Mouse (Mus musculus): ENCODE measurements around the gene Tfap2a.

Tfap2a gene

DNA sequence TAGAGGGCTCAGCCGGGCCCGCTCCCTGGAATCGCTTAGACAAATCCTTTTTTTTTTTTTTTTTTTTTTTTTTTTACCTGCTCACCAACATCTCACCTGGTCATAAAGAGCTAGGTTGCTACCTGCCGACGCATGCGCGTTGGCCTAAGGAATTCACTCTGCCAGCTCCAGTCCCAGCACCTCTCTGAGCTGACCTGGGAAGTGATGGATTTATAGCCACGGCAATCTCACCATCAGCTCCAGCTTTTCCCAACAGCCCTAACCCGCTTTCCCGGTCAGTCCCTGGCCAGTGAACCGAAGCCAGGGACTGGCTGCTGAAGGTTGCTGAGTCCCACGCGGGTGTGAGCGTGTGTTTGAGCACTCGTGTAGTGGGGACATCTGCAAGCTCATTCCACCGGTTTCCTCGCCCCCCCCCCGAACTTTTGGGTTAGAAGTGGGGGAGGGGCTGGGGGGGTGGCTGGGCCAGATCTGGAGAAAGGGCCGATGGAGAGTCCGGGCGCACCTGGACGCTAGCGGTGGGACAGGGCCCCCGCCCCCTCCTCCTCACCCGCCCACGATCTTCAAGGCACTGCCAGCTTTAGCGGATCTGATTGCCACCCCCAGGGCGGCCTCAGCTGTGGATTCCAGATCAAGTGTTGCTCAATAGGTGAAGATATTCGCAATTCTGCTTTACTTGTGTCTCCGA, at the start of gene Tfap2a:
Gene Tfap2a (minus strand): TSS at position 181 of the 685 bp plus-strand sequence.
- no peak for DNase-seq (ENCODE audit: low spot score in 2 of 2)

DNA sequence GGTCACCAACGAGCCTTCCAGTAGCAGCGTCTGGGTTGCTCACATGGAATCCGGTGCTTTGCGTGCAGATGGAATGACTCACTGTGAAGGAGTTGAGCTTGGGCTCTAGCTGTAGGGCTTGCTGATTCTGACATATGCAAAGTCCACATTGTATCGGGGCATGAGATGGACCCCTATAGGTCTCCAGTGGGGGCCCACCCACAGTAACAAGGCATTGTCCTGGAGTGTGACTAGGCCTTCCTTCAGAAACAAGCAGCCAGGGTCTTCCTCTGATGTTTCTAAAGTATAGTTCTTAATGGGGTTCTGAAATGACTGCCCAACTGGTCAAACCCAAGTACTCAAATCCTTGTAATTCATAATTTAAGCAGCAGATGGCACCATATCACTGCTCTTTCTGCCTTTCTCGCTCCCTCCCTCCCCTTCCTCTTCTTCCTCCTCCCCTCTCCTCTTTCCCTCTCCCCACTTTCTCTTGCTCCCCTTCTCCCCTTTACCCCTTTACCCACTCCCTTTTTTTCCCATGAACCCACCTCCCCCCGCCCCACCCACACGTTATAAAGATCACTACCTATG, 46.1 kb upstream of the Tfap2a start:
- DNase-seq (ENCODE audit: low spot score in 2 of 2): no peak

DNA sequence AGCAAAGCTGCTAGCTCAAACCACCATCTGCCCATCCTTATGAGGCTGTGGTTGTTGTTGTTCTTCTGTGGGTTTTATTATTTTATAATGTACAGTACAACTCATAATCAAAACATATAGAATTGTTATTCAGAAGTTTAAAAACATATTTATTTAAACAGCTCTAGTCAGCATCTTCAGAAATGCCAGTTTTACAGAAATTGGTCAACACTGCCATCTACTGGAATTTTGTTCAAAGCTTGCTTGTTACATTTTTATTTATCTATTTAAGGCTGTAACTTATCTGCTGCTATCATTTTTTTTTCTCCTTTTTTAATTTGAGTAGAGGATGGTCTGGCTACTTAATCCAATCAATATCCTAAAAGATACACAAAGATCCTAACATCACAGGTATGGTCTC, 19.8 kb upstream of the Tfap2a start:
- no peak for DNase-seq (ENCODE audit: low spot score in 2 of 2)

DNA sequence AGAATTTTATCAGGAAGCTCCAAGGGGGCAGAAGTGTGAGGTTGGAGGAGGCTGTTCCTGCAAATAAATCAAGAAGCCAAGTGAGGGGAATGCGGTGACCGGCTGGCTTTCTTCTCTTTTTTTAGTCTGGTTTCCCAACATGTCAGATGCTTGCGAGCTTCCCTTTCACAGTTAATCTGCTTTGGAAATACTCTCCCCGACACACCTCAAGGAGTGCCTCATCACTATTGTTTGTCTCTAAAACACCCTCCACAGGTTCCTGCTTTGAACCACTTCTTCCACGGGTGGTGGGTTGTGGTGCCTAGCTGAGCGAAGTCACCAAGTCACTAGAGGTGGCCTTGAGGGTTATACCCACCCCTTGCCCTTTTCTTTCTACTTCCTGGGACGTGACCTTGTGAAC, 18.2 kb upstream of the Tfap2a start:
- no peak for DNase-seq (ENCODE audit: low spot score in 2 of 2)

DNA sequence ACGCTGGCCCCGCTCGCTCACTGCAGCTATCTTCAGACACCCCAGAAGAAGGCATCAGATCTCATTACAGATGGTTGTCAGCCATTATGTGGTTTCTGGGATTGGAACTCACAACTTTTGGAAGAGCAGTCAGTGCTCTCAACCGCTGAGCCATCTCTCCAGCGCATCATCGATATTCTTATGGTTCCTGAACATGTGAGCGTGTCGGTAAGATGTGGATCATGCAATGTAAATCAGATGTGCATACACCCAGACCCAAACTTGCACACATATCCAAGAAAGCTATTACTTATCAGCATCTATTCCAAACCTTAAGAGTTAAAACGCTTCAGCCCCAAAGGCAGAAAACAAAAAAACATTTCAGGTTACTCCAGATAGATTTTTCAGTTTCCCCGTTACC, 15.9 kb upstream of the Tfap2a start:
- no peak for DNase-seq (ENCODE audit: low spot score in 2 of 2)

DNA sequence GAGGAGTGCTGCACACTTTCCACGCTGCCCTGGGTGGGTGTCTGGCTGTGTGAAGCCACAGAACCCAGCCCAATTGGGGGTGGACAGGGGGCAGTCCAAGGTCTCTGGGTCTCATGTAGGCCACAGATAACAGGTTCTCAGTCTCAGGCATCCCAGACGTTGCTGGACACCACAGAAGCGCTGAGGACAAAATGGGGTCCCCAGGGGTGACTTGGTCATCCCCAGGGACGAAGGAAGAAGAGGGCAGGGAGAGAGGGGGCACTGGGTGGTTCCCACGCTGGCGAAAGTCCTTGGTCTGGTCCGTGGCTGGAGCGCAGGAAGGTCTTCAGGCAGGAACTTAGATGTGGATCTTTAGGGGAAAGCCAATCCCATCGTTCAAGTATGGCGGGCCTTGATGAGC, 13.7 kb upstream of the Tfap2a start:
- DNase-seq (ENCODE audit: low spot score in 2 of 2): no peak

DNA sequence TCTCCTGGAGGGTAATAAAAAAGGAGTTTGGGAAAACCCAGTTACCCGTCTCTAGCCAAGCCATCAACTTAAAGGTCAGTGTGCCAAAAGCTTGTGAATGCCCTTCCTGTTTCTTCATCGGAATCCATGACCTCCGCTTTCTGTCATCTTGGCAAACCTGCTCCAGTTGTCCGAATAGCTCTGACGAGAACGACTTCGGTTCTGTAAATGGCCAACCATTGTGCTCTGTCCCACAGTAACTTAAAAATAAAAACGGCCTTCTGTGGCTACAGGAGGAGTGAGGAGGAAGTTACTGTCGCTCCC, 11.4 kb upstream of the Tfap2a start:
- no peak for DNase-seq (ENCODE audit: low spot score in 2 of 2)

DNA sequence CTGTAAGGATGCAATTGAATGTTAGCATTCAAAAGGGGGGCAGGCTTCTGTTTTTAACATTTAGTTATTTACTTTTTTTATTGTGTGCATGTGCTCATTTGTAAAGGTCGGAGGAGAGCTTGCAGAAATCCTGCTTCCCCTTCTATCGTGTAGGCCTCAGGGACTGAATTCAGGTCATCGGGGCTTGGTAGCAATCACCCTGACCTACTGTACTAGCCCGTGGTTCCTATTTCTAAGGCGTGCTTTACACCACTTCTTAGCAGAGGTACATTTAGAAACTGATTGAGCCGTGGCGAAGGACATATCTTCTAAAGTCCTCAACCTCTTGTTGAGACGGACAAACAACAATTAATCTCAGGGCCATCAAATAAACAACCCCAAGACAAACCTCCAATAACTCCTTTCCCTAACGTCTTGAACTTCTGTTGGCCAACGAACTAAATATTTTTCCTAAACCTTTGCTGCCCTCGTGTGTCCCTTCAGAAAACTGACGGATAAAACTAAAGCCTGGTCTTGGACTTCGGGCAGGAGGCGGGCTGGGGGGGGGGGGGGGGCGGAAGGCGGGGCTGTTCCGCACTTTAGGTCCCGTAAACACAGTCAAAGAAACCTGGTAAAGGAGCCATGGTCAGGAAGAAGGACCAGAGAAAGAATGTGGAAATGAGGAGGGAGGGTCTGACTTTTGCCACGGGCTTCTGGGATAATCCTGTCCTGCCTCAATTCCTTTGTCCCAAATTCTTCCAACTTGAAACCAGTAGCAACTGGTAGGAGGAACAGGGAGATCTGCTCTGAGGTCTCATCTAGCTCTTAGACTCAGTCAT, 10.8 kb upstream of the Tfap2a start:
- no peak for DNase-seq (ENCODE audit: low spot score in 2 of 2)

DNA sequence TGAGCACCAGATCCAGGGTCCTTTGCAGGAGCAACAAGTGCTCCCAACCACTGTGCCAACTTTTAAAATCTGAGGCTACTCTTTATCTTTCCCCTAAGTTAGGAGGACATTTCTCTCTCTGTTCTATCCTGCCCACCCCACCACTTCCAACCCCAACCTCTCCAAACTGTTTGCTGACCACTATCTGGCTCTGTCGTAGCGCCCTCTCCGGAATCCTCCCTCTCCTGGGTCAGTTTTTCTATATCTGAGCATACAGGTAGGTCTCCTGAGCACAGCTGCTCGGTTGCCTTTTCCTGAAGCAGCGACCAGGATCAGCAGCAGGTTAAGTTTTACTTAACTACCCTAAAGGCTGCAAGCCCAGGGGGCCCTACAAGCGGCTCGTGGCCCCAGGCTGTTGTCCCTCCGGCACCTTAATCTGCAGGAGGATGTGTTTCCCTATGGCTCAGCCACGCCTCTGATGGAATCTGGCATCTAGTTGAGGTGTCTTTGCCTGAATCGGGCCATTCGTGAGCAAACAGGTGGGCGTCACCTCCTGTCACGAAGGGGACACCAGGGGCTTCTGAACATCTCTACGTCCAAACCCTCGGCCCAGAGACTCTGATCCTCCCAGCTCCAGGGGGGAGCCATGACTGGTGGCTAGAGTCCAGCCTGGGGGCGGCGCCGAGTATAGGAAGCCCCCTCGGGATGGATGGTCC, 6.1 kb upstream of the Tfap2a start:
- DNase-seq (ENCODE audit: low spot score in 2 of 2): no peak

DNA sequence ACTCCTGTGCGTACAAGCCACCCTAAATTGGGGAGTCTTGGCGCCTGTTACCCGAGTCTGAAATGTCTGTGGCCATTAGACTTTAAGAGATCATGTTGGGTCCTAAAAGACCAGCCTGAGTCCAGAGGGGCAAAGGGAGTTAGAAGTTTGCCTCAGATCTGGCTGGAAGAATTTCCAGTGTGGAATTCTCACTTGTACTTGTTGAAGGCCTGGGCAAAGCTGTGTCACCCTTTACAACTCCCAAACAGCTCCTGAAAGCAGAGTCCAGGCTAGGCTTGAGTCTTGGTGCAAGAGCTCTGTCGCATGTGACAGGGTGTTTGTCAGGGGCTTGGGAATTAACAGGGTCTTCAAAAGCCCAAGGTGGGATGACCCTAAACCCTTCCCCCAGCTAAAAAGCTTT, 5.0 kb upstream of the Tfap2a start:
- no peak for DNase-seq (ENCODE audit: low spot score in 2 of 2)

DNA sequence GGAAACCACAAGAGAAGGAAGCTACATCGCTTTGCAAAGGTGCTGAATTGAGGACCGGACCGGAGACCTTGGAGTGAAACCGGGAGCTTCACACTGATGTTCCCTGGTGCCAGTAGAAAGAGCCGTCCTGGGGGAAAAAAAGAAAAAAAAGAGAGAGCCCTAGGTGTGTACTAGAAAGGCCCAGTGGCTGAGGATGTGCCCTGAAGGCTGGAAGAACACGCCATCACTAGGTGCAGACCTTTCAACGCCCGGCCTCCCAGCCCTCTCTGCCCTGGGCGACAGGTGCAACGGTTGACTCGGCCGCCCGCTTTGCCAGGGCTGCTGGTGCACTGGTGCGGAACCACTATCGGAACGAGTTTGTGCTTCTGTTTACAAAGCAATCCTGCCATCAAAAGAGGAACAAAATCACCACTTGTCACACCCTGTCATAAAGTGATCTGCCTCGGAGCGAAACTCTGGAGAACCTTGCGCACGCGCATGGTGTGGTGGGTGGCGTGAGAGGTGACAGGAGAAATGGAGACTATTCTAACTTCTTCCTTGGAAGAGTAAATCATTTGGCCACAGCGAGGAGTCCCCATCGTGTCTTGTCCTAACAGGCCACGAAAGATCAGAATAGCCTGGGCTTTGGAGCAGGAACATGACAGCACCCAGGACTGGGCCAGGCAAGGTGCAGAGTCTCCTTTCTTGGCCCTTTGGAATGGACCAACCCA, 3.8 kb upstream of the Tfap2a start:
- no peak for DNase-seq (ENCODE audit: low spot score in 2 of 2)

DNA sequence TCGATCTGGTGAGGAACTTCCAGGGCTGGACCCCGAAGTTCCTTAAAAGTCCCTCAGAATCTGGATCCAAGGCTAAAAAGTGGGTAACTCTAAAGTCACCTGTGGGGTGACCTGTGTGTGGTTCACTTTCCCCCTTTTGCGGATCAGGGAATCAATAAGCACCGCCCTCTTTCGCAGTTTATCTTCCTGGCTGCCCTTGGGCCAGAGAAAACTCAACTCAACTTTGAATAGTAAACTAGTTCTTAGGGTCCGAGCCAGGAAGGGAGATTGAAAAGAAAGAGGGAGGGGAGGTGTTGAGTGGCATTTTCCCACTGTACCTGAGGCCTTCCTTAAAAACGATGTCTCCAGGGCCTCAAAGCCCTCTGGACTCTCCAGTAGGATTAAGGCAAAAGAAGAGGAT, 3.3 kb upstream of the Tfap2a start:
- DNase-seq (ENCODE audit: low spot score in 2 of 2): no peak

DNA sequence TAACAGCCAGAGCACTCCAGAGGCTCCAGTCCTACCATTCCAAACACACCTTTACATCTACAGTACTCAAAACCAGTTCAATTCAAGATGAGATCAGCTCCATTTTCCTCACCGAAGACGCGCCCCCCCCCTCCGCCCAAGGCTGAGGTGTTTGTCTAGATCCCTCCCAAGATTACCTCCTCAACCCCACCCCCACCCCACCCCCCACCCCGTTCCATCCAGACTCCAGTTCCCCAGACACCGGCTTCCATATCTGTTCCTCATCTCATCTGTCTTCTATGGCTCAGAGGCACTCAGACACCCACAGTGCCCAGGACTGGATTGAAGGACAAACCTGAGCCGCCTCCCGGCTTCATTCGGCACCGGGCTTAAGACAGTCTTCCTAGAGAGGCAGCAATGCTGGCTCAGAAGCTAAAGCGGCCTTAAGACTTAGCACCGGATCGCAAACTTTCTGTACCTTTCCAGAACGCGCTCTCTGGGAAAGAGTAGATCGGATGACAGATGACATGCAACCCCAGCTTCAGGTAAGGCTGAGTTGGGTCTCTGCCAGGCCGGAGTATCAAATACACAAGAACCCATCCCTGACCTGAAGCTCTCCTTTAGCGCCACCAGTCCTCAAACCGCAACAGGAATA, 2.7 kb upstream of the Tfap2a start:
- no peak for DNase-seq (ENCODE audit: low spot score in 2 of 2)

DNA sequence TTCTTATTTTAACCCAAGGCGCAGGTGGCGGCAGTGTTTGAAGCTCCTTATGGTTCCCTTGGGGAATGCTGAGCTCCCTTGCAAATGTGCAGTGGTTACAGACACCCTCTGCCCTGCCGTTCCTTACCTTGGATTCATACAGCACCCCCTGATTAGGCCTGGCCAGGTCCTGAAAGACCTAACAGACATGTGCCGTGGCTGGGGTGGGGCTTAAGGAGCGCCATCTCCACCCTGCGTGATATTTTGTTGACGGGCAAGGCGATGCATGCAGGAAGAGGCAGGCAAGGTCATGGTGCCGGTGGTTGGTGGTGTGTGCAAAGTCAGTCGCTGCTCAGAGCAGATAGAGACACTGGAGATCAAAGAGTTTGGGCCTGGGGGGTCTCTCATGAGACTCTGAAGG, 1.7 kb upstream of the Tfap2a start:
- no peak for DNase-seq (ENCODE audit: low spot score in 2 of 2)

DNA sequence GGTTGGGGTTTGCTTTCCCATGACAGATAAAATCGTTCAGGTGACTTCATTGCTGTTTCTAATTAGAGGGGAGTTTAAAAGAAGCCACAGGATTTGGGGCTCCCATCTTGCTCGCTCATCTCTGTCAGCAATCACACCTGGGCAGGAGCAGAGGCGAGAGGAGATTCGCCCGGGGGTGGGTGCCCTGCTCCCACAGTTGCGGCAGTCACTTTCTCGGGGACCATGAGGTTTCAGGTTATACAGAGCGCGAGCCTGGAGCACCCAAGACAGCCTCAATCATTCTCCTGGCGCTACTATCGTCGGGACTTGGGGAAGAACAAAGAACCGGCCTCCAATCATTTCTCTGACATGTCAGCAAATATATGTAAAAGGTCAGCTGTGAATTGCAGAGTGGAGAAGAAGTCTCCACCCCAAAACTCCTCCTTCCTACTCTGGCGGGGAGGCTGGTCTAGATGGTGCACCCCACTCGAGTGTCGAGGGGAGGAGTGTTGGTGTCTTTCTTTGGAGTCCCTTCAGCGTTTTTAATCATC, 1.0 kb upstream of the Tfap2a start:
- no peak for DNase-seq (ENCODE audit: low spot score in 2 of 2)

DNA sequence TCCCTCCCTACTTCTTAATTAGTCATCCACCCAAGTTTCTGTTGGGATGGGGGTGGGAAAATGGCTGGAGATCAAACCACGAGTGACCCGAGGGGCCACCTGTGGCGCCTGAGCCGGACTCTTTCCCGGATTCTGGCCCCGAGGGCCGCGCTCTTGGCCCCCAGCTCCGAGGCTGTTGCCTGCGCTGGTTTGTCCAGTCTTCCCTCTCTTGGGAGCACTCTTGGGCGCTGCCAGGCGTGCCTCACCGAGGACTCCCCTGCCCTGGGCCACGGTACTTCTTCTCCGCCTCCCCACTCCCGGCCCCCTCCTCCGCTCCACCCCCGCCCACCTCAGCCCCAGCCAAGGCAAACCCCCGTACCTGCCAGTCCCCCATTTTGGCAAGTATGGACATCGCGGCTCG, 415 bp downstream of the Tfap2a start:
- no peak for DNase-seq (ENCODE audit: low spot score in 2 of 2)

DNA sequence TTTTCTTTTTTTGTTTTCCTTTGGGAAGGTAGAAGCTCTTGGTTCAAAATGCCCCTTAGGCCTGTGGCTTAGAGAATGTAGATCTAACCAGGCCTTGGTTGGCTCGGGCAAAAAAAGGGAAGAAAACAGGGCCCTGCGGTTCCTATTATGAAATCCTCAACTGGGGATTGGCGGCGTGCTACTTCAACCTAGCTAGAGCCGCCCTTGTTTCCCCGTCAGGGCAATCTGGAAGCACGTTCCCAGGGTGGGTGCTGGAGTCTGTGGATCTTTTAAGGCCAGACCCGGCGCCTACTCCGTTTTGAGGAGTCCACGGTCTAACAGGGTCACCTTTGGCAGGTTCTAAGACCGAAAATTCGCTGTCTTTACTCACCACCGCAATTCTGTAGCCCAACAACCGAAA, 1.1 kb downstream of the Tfap2a start:
- DNase-seq (ENCODE audit: low spot score in 2 of 2): no peak

DNA sequence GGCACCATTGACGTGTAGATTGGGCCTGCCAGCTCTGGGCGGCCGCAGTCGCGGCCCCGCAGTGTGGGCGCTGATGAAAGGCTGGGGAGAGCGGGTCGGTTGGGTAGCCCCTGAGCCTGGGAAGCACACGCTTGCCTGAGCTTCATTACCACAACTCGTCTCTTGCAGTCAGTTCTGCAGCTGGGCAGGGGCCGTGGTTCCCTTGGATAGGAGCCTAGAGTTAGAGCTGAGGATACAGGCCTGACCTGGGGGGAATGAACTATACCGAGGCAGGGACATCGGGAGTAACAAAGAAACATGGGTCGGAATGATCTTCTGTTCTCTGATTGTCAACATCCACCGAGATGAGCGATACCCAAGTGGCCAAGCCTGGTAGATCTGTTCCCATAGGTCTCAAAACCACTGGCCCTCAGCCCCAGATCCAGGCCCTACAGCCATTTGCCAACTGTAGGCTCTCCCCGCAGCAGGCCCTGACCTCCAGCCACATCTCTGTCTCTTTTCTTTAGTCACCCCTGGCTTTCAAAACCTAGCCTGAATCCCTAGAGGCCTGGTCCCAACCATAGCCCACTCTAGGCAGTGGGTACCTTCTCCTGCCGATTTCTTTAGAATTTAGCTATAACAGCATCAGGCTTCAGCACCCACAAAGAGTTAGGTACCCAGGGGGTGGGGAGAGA, 1.9 kb downstream of the Tfap2a start:
- DNase-seq (ENCODE audit: low spot score in 2 of 2): no peak

DNA sequence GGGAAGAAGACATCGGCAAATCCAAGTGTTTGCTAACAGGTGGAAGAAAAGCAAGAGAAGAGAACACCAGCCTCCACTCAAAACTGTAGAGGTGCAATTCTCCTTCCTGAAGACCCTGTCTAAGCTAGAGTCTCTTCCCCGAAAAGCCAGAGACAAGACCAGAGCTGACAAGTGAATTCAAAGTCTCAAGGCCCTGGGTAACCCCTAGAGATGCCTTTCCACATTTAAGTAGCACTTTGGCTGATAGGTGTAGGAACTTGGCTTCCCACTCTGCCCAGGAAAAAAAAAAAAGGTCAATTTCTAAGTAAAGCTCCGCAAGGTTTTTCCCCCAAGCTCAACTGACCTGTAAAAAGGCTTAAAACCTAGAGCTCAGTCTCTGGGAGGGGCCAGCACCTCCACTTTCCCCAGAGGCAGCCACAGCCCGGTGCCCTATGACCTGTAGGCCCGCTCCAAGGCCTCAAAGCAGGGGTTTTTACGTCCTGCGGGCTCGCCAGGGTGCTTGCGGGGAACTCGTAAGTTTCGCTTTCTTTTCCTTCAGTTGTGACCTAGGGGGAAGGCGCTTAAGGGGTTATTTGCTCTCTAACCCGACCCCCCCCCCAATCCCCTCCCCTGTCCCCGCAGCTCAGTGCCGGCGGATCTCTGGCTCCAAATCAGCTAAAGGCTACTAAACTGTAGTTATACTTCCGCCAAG, 2.6 kb downstream of the Tfap2a start:
- no peak for DNase-seq (ENCODE audit: low spot score in 2 of 2)

DNA sequence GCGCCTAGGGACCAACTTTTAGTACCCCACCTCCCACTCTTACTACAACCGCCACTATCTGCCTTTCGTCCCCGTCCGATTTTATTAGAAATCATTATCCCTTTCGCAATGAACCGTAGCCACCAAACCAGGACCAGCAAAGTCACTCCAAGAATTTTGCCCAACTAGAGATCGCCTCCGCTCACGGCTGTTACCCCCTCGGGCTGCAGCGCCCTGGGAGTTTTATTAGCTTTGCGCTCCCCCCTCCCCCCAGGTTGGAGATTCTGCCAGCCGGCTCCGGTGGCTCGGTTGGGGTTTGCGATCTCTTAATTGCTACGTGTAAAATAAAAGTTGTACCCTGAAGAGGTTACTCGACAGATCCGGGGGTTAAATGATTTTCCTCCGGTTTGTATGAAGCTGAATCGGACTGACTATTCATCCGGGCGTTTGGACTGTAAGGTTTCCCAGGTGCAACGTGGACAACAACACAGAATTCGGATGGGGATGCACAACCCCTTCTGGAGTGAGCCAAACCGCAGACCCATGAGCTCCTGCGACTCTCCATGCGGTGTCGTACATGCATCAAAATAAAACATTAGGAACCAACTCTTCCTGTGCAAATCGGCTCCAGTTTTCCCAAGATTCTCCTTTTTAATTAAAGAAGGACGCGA, 3.7 kb downstream of the Tfap2a start:
- no peak for DNase-seq (ENCODE audit: low spot score in 2 of 2)
